Mouse (Mus musculus): ENCODE data around the gene Phf21a. TPM values are rescaled to one million over a fixed set of nuclear protein-coding genes. Genes with fewer than 3 reads are reported as not detected.

Gene Phf21a
- polyA plus RNA-seq, 1 experiment from 2014 or later: 21.5 TPM

DNA sequence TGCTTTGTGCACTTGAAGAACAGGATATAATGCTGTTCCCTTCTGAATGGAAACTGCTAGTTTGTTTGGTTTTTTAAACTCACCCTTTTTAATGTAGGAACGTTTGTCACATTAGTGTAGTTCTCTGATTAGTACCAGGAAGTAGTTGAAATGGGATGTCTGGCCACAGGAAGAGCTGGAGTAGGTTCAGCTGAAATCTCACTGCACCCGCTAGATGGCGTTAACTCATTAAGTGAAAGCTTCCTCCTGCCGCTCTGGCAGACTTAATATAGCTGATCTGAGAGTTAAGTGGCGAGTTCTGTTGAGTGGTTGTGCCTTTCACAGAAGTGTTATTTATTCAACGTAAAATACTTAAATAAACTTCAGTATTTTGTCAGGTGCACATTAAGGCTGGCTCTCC lies 203.5 kb downstream of the Phf21a start:
- Histone ChIP-seq H3K27ac (ENCODE audit: poor library complexity, severe bottlenecking) (no peak overlapping the region), H3K9me3 (replicated peaks) (no peaks in the 10 kb centered on the region), H3K36me3 (no peaks in the 10 kb centered on the region), H3K9ac (no peak overlapping the region), H3K4me3 (no peak overlapping the region), H3K27me3 (replicated peaks) (no peaks in the 10 kb centered on the region), H3K4me2 (no peak overlapping the region), H3K4me1 (replicated peaks) (peaks cover 13% of the 10 kb centered on the region)
- no peak for ATAC-seq (ENCODE audit: insufficient number of reproducible peaks, low FRiP score)
- WGBS: 4% methylated on average over 6 of the region's 6 CpGs

DNA sequence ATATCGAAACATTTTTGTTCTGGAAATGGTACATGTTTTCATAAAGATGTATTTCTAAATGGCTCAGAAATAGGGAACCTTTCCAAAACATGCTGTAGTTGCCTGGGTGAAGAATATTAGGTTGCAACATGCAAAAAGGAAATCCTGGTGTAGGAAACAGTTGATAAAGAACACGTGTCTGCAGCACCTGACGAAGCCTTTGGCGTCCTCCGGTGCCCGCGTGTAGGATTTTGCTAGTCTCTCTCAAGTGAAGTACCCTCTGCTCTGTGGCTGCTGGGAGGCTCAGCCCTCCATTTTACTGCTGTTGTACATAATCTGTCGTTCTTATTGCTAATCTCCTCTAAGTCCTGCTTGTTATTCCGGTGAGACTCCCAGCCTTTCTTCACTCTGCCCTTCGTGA lies 207.0 kb downstream of the Phf21a start:
- H3K4me3 ChIP-seq: no peak overlapping the region
- peaks cover 3% of the 10 kb centered on the region for H3K4me1 ChIP-seq (replicated peaks)
- ATAC-seq (ENCODE audit: insufficient number of reproducible peaks, low FRiP score): no peak
- no peak overlapping the region for H3K27ac ChIP-seq (ENCODE audit: poor library complexity, severe bottlenecking)
- H3K27me3 ChIP-seq (replicated peaks): no peaks in the 10 kb centered on the region
- H3K4me2 ChIP-seq: no peak overlapping the region
- no peaks in the 10 kb centered on the region for H3K9me3 ChIP-seq (replicated peaks)
- no peaks in the 10 kb centered on the region for H3K36me3 ChIP-seq
- WGBS: 62% methylated on average over 10 of the region's 10 CpGs
- H3K9ac ChIP-seq: no peak overlapping the region

DNA sequence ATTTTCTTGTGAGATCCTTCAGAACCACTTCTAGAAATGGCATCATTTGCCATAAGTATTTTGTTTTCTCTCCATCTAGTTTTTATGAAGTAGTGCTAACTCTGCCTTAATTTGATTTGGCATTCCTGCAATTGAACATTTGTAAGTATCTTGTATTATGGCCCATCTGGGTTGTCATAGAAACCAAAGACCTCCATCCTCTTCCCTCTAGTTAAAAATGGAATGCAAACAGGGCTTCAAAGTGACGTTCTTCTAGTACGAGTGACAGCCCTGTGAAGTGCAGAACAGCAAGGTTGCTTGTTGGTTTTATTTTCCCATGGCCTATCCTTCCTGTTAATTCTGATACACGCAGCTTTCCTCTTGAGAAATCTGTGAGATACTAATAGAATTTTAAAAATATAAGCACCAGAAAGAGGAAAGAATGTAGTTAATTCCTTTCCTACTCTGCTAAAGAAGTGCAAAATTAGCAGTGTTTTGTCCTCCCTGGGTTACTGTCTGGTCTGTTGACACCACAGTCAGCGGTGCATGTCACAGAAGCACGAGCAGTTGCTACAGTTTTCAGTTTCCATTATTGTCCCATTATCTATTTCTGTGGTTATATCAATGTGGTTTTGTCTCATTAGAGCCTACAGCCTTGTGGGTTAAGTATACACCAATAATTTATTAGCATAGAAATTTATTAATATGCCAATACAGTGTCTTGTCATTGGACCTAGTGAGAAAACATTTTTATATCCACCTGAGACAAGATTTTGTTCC lies 209.1 kb downstream of the Phf21a start:
- Histone ChIP-seq H3K27ac (ENCODE audit: poor library complexity, severe bottlenecking) (no peak overlapping the region), H3K4me3 (no peak overlapping the region), H3K9ac (no peak overlapping the region), H3K4me1 (replicated peaks) (peaks cover 8% of the 10 kb centered on the region), H3K27me3 (replicated peaks) (no peaks in the 10 kb centered on the region), H3K9me3 (replicated peaks) (no peaks in the 10 kb centered on the region), H3K4me2 (no peak overlapping the region), H3K36me3 (no peaks in the 10 kb centered on the region)
- no peak for ATAC-seq (ENCODE audit: insufficient number of reproducible peaks, low FRiP score)
- 66% methylated on average over 5 of the region's 5 CpGs for WGBS

DNA sequence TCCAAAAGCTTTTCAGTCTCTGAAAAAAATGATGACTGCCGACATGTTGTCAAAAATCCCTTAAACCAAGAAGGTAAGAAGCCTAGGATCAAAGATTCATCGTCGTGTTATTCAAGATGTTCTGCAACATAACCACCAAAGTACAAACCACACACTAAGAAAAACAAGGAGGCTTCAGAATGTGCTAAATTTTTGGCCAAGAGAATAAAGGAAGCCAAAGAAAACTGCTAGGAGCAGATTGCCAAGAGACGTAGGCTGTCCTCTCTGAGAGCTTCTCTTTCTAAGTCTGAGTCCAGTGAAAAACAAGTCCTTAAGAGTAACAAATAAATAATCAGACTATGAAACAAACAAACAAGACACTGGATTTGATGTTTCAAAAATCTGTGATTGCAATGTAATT lies 219.6 kb downstream of the Phf21a start:
- Histone ChIP-seq H3K36me3 (peaks cover 6% of the 10 kb centered on the region), H3K27ac (ENCODE audit: poor library complexity, severe bottlenecking) (no peak overlapping the region), H3K4me3 (no peak overlapping the region), H3K4me2 (no peak overlapping the region), H3K4me1 (replicated peaks) (no peaks in the 10 kb centered on the region), H3K9ac (no peak overlapping the region), H3K27me3 (replicated peaks) (no peaks in the 10 kb centered on the region), H3K9me3 (replicated peaks) (no peaks in the 10 kb centered on the region)
- no peak for ATAC-seq (ENCODE audit: insufficient number of reproducible peaks, low FRiP score)
- 87% methylated on average over 4 of the region's 4 CpGs for WGBS

DNA sequence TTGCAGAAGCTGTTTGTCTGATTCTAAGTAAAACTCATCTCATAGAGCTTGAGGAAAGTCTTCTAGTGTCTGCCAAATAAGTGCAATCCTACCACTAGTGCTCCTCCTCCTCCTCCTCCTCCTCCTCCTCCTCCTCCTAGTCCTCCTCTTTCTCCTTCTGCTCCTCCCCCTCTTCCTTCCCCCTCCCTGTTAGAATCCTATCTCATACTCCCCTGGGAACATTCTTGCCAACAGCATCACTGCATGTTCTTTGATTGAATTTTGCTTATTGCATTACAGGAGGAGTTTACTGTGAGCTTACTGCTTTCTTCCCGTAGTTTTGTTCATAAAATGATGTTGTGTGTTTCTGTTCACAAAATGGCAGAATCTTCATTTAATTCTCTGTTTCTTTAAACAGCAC lies 221.1 kb downstream of the Phf21a start:
- Histone ChIP-seq H3K27me3 (replicated peaks) (no peaks in the 10 kb centered on the region), H3K4me1 (replicated peaks) (no peaks in the 10 kb centered on the region), H3K4me3 (no peak overlapping the region), H3K9ac (no peak overlapping the region), H3K4me2 (no peak overlapping the region), H3K27ac (ENCODE audit: poor library complexity, severe bottlenecking) (no peak overlapping the region), H3K36me3 (peaks cover 6% of the 10 kb centered on the region), H3K9me3 (replicated peaks) (no peaks in the 10 kb centered on the region)
- 73% methylated on average over 1 of the region's 1 CpGs for WGBS
- ATAC-seq (ENCODE audit: insufficient number of reproducible peaks, low FRiP score): no peak

DNA sequence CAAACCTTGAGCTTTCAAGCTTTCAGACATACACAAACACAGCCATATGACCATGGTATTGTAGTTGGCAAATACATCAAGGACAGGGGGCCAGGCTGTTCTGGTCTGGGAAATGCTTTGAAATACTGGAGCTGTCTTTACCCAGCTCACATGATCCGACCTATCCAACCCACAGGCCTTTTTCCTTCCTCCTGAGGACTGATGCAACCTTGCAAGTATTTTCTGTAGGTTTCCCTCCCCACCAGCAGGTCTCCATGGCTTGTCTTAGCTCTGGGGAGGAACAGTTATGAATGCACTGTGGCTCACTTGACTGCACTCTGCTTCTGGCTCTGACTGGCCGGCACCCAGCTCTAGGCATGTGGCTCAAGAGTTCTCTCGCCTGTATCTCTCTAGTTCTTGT lies 223.7 kb downstream of the Phf21a start:
- H3K4me1 ChIP-seq (replicated peaks): no peaks in the 10 kb centered on the region
- no peak overlapping the region for H3K4me3 ChIP-seq
- 57% methylated on average over 3 of the region's 3 CpGs for WGBS
- H3K27ac ChIP-seq (ENCODE audit: poor library complexity, severe bottlenecking): no peak overlapping the region
- H3K36me3 ChIP-seq: peaks cover 5% of the 10 kb centered on the region
- H3K4me2 ChIP-seq: no peak overlapping the region
- no peaks in the 10 kb centered on the region for H3K27me3 ChIP-seq (replicated peaks)
- ATAC-seq (ENCODE audit: insufficient number of reproducible peaks, low FRiP score): no peak
- H3K9me3 ChIP-seq (replicated peaks): no peaks in the 10 kb centered on the region
- no peak overlapping the region for H3K9ac ChIP-seq

DNA sequence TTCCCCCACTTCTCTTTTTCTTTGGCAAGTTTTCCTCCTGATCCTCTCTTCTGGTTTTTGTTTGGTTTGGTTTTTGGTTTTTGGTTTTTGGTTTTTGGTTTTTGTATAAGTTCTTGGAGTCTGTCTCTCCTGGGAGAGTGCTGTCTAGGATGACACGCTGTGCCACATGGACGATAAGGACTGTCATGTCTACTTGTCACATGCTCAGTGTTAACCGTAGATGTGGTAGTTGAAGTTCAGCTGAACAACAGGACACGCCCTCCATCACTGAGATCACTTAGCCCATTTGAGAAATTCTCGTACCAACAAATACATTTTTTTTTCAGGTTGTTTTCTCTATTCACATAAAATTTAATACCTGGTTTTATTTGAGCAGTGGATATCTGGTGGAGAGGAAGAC lies 224.3 kb downstream of the Phf21a start:
- ATAC-seq (ENCODE audit: insufficient number of reproducible peaks, low FRiP score): no peak
- WGBS: 82% methylated on average over 5 of the region's 5 CpGs

DNA sequence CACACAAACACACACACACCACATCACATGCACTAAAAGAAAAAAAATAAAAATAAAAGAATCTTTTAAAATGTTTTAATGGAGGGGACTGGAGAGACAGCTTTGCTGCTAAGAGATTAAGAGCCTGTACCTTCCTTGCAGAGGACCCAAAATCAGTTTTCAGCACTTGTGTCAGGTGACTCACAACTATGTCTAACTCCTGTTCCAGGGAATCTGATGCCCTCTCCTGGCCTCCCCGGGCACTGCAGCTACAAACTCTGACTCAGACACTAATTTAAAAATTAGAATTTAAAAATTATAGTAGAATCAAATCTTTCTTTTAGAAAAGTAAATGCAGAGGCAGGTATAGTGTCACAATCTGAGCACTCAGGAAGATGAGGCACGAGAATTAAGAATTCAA lies 229.8 kb downstream of the Phf21a start:
- H3K9me3 ChIP-seq (replicated peaks): peaks cover 4% of the 10 kb centered on the region; the same call in 1 of the 2 replicates
- H3K4me2 ChIP-seq: no peak overlapping the region
- H3K4me3 ChIP-seq: no peak overlapping the region
- WGBS: 79% methylated on average over 2 of the region's 2 CpGs
- H3K27ac ChIP-seq (ENCODE audit: poor library complexity, severe bottlenecking): no peak overlapping the region
- no peaks in the 10 kb centered on the region for H3K27me3 ChIP-seq (replicated peaks)
- no peak for ATAC-seq (ENCODE audit: insufficient number of reproducible peaks, low FRiP score)
- peaks cover 42% of the 10 kb centered on the region for H3K36me3 ChIP-seq
- H3K9ac ChIP-seq: no peak overlapping the region
- no peaks in the 10 kb centered on the region for H3K4me1 ChIP-seq (replicated peaks)

More for the DNA sequence above, 224.3 kb downstream of the Phf21a start:
- no peak overlapping the region for H3K4me2 ChIP-seq
- no peaks in the 10 kb centered on the region for H3K27me3 ChIP-seq (replicated peaks)
- H3K4me3 ChIP-seq: no peak overlapping the region
- no peak overlapping the region for H3K9ac ChIP-seq
- peaks cover 11% of the 10 kb centered on the region for H3K36me3 ChIP-seq
- no peaks in the 10 kb centered on the region for H3K4me1 ChIP-seq (replicated peaks)
- peaks cover under 1% of the 10 kb centered on the region; the same call in 1 of the 2 replicates for H3K9me3 ChIP-seq (replicated peaks)
- H3K27ac ChIP-seq (ENCODE audit: poor library complexity, severe bottlenecking): no peak overlapping the region

DNA sequence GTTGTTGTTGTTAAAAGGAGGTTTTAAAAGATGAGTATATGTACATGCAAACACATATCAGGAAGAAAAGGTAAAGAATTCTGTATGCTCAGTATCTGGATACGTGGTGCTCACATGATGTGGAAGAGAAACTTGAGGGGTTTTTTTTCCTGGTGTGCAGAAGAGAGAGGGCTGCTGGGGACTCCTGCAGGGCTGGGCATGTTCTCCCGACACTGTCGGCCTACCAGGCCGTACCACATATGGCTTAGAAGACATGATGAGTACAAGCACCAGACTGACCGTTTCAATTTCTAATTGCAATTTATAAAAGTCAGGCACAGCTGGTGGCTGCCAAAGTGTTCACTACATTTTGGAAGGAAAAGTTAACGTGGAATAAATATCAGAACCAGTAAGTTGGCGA lies 232.8 kb downstream of the Phf21a start:
- Histone ChIP-seq H3K36me3 (peaks cover 63% of the 10 kb centered on the region), H3K27ac (ENCODE audit: poor library complexity, severe bottlenecking) (no peak overlapping the region), H3K4me2 (no peak overlapping the region), H3K27me3 (replicated peaks) (no peaks in the 10 kb centered on the region), H3K9me3 (replicated peaks) (peaks cover 4% of the 10 kb centered on the region; the same call in 1 of the 2 replicates), H3K9ac (no peak overlapping the region), H3K4me1 (replicated peaks) (peaks cover 6% of the 10 kb centered on the region), H3K4me3 (no peak overlapping the region)
- 92% methylated on average over 7 of the region's 7 CpGs for WGBS
- ATAC-seq (ENCODE audit: insufficient number of reproducible peaks, low FRiP score): no peak

DNA sequence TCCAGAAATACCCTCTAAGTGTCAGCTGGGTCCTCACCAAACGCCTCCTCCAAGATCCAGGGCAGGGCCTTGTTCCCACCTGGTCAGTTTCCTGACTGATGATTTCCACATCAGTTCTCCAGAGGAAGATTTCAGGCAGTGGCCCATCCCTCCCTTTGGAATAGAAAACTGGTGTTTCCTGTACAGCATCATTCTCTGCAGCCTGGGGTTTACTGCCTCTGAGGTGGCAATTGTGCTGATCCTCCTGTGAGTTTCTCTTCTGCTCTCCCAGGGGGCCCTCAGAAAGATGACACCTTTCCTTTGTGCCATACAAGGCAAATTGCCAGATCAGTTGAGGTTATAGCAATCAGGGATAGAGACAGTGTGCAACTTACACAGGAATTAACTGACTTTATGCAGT lies 233.3 kb downstream of the Phf21a start:
- no peaks in the 10 kb centered on the region for H3K27me3 ChIP-seq (replicated peaks)
- peaks cover 6% of the 10 kb centered on the region for H3K4me1 ChIP-seq (replicated peaks)
- peaks cover 64% of the 10 kb centered on the region for H3K36me3 ChIP-seq
- no peak overlapping the region for H3K27ac ChIP-seq (ENCODE audit: poor library complexity, severe bottlenecking)
- no peak for ATAC-seq (ENCODE audit: insufficient number of reproducible peaks, low FRiP score)
- WGBS: 77% methylated on average over 1 of the region's 1 CpGs
- no peak overlapping the region for H3K4me3 ChIP-seq
- H3K9me3 ChIP-seq (replicated peaks): peaks cover 4% of the 10 kb centered on the region; the same call in 1 of the 2 replicates
- H3K4me2 ChIP-seq: no peak overlapping the region
- no peak overlapping the region for H3K9ac ChIP-seq

DNA sequence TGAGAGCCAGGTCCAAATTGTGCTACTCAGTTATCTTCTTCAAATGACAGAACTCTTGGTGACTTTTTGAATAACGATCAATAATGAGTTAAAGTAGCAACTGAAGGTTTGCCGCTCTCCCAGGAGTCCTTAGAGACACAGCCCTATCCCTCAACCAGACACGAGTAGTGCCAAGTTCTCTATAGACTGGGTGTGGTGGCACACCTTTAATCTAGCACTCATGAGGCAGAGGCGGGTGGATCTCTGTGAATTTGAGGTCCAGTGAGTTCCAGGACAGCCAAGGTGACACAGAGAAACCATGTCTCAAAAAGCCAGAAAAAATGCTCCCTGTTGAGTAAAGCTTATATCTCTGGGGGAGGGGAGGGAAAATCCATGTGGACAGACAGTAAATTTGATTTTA lies 234.7 kb downstream of the Phf21a start:
- peaks cover 61% of the 10 kb centered on the region for H3K36me3 ChIP-seq

DNA sequence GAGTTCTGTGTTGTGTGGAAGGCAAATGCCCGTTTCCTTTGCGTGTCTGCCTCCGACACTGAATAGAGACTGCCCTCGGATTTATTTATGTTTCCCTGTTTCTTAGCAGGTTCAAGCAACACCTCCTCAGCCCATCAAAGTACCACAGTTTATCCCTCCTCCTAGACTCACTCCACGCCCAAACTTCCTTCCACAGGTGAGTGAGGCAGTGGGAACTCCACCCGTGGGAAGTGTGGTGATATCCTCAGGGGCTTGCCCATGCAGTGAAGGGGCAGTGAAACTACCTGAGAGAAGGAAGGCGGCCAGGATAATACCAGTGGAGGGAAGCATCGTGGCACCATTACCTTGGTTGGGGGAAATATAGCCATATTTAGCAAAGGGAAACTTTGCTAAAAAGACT lies 235.3 kb downstream of the Phf21a start:
- no peak for ATAC-seq (ENCODE audit: insufficient number of reproducible peaks, low FRiP score)
- Histone ChIP-seq H3K4me2 (no peak overlapping the region), H3K9ac (no peak overlapping the region), H3K4me1 (replicated peaks) (peaks cover 6% of the 10 kb centered on the region), H3K36me3 (peaks cover 60% of the 10 kb centered on the region), H3K27me3 (replicated peaks) (no peaks in the 10 kb centered on the region), H3K4me3 (no peak overlapping the region), H3K9me3 (replicated peaks) (no peaks in the 10 kb centered on the region), H3K27ac (ENCODE audit: poor library complexity, severe bottlenecking) (no peak overlapping the region)
- WGBS: 90% methylated on average over 8 of the region's 8 CpGs

More for the DNA sequence above, 234.7 kb downstream of the Phf21a start:
- 93% methylated on average over 4 of the region's 4 CpGs for WGBS
- Histone ChIP-seq H3K4me2 (no peak overlapping the region), H3K9me3 (replicated peaks) (no peaks in the 10 kb centered on the region), H3K4me1 (replicated peaks) (peaks cover 6% of the 10 kb centered on the region), H3K9ac (no peak overlapping the region), H3K27ac (ENCODE audit: poor library complexity, severe bottlenecking) (no peak overlapping the region), H3K27me3 (replicated peaks) (no peaks in the 10 kb centered on the region), H3K4me3 (no peak overlapping the region)
- no peak for ATAC-seq (ENCODE audit: insufficient number of reproducible peaks, low FRiP score)
